ENCODE assay signal across 12 mouse cellular contexts in the genomic region with DNA sequence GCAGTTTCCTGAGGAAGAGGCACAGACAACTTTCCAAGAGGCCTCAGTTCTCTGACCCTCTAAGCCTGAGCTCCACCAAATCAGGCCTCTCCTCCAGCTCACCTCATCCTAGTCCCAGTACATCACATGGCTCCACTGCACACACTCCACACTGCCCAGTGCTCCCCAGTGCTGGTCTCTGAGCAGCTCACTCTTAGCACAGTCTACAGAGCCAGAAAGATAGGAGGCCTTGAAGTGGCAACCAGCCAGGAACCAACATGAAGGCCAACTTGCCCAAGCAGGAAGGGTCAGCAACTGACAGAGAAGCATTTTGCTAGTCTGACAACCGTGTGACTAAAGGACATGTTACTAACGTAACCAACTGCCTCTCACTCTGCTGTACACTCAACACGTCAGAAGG. TPM values are rescaled to one million over a fixed set of nuclear protein-coding genes. Genes with fewer than 3 reads are reported as not detected.
DNase-seq lines count a peak whose midpoint lies in the region; ATAC-seq lines count a peak whose summit lies in the region.
"Had no signal": no experiment of that assay in that cellular context is flagged by ENCODE, and none has a peak within 500 bp of the region (broad histone marks: within the 10 kb centered on the region; RNA-seq: fewer than 3 reads in every experiment).

No protein-coding gene starts in this region.

- no peak for ATAC-seq in monocyte, adult 5-6 weeks (replicated peaks; ENCODE audit: insufficient number of reproducible peaks, low FRiP score, low TSS enrichment, poor library complexity, severe bottlenecking)
- ATAC-seq: forebrain, embryonic 16.5 days; intestine, postnatal 0 days had no signal

- intact Hi-C loops in heart, postnatal 25 days (cut with DNase I) = loop anchor here (10.0 kb wide), 1 partner anchor 126 kb away; no protein-coding TSS in a partner anchor

- peak; percentile 95 for DNase-seq in heart, adult 11 months
- DNase-seq in heart, postnatal 25 days (ENCODE audit: low spot score) = no peak
- DNase-seq in ovary, adult 18-20 months (ENCODE audit: low spot score) = peak; percentile 52
- DNase-seq in ovary, postnatal 10 days (ENCODE audit: low spot score) = no peak
- DNase-seq in adrenal gland, postnatal 36 days = peak; percentile 77 to 83
- peak; percentile 2 for DNase-seq in retina, postnatal 7 days (ENCODE audit: low read depth, low spot score)
- DNase-seq in testis, postnatal 10 days (ENCODE audit: low spot score) = no peak
- DNase-seq: kidney, postnatal 10 days; thymus, postnatal 25 days had no signal

RNA-seq across cellular contexts. Expression of gene Mterf4, which starts 5.1 kb away (rescaled TPM):
- total RNA-seq in heart, postnatal 25 days (2021) = 10 to 100 TPM; 14.6 to 15.7 TPM
- total RNA-seq in adrenal gland, postnatal 36 days (2021) = 10 to 100 TPM; 23.0 to 24.9 TPM
- 15.1 to 25.4 TPM (median 18.8 TPM) in 3 replicates for total RNA-seq in monocyte, adult 5-6 weeks (2017)

RNA-seq across cellular contexts. Expression of gene Ppp1r7, which starts 42.1 kb away (rescaled TPM):
- 10 to 100 TPM; 23.4 to 29.2 TPM for total RNA-seq in heart, postnatal 25 days (2021)
- 10 to 100 TPM; 31.8 to 32.5 TPM for total RNA-seq in adrenal gland, postnatal 36 days (2021)
- 21.3 to 35.6 TPM (median 28.6 TPM) in 3 replicates for total RNA-seq in monocyte, adult 5-6 weeks (2017)

RNA-seq across cellular contexts. Expression of gene Pask, which starts 42.7 kb away (rescaled TPM):
- 1 to 10 TPM in 1 of 2 experiments, under 1 TPM in 1; 0.39 to 1.2 TPM for total RNA-seq in heart, postnatal 25 days (2021)
- total RNA-seq in adrenal gland, postnatal 36 days (2021) = 1 to 10 TPM; 3.3 to 3.7 TPM
- 0.85 to 1.6 TPM in 2 of 3 replicates, not detected in the other for total RNA-seq in monocyte, adult 5-6 weeks (2017)

Comparison
In these comparisons a context has a peak if more than half of its experiments do, and no peak if none do; other contexts are left out.
1. DNase-seq: peak in heart, adult 11 months (single experiment), ovary, adult 18-20 months (single experiment), adrenal gland, postnatal 36 days (2 of 2) and retina, postnatal 7 days (single experiment); none in heart, postnatal 25 days (single experiment), ovary, postnatal 10 days (single experiment) and testis, postnatal 10 days (single experiment).